Mouse (Mus musculus) naive thymus-derived CD4-positive, alpha-beta T cell, adult 2 months (primary cell): Measurements from ENCODE around the gene Cfl1.

Source experiments
- DNase-seq: peaks from one replicate; pipeline ENCODE4 v3.0.0-alpha.2; 2011; ENCODE audit warnings: low read depth

The Cfl1 gene

DNA sequence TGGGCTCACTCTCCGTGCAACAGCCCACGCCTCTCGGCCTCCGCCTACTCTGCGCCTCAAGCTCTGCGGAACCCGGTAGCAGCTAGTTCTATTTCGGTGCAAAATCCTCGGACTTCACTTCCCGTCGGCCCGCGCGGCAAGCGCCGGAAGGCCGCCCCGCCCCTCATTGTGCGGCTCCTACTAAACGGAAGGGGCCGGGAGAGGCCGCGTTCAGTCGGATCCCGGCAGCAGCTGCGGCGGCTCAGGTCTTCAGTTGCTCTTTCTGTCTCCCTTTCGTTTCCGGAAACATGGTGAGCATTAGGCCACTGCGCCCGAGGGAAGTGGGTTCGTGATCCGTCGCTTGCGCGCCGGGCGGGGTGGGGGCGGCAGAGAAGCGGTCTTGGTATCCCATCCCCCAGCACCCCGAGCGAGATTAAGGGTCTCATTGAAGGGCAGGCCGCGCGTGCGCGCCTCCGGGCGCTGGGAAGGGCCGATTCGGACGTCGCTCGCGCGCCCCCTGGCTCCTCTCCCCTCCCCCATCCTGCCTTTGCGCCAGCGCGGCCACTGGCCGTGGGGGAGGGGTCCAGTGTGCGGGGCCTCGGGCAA is at the start of gene Cfl1:
TSS of gene Cfl1 (plus strand) at position 143 of the 585 bp plus-strand sequence.
- peak; percentile 95 for DNase-seq

DNA sequence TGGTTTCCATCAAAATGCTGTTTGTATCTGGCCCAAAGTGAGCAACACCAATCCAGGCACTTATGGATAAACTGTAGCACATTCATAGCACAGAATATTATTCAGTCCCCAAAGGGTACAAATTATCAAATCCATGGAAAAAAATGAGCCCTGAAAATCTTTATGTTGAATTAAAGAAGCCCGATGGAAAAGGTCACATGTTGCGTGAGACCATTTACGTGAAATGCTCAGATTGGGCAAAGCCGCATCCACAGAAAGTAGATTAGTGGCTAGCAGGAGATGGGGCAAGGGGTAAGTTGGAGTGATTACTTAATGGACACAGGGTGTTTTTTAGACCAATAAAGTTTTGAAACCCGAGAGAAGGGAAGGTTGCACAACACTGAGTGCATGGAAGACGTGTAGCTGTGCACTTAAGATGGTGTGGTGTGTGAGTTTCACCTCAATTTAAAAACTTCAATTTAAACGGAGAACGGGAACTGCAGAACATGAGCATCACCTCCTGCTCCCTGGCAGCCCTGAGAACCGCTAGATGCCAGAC is 45.8 kb upstream of the Cfl1 start:
- DNase-seq = no peak

DNA sequence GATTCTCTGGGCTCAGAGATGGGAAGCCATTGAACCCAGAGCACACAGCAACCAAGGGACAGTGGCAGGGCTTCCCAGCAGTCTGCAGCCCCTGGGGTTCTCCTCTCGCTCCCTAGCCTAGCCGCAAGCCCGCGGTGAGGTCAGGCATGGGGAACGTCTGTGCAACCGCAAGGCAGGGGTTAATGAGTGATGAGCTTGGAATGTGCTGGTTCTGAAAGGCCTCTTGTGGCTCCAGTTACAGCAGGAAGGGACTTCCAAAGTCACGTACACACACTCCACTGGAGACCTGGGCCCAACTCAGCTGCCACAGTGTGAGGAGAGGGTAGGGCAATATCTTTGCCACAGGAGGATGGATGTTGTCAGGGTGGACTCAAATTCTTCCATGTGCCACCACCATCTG is 45.3 kb upstream of the Cfl1 start:
- DNase-seq = no peak

DNA sequence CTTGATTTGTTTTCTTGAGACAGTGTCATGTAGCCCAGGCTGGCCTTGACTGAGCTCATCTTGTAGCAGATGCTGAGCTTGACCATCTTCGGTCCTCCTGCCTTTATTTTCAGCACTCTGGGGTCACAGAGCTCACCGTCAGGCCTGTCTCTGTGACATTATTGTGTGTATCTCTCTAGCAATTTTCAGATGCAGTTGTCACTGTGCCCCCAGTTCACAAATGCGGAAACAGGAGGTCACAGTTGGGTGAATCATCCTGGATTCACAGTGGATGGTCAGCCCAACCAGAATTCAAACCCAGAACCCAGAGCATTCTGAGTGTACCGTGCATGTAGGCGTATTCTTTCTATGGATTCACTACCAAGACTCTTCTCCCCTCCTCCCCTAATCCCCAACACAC is 44.5 kb upstream of the Cfl1 start:
- DNase-seq = no peak

DNA sequence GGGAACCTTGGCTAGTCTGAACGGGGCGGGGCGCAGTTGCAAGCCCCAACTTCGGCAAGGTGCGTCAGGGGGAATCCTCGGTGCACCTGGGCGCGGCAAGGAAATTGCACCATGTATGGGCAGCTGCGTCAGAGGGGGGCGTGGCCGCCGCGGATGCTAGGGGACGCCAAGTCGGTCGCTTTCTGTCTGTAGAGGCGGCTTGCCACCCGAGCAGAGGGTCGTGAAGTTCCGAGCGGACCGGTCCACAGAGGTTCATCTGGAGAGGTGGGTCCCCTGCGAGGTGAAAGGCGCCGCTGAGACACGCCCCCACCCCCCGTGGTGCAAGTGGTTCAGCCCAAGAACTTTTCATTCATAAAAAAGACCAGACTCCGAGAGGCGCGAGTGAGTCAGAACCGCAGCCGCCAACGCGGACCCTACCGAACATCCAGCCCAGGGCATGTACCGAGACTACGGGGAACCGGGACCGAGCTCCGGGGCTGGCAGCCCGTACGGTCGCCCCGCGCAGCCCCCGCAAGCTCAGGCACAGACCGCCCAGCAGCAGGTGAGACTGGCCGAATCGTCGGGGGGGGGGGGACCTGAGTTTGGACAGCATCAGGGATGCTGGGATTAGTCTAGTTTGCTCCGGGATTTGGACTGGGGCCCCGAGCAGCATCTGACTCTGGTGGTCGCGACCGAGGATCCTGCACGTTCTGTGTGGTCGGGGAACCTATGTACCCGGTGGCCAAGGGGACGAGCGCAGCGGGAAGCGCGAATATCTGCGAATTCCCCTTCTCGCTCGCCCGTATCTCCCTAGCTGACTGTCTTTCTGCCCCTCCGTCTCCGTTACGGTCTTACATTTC is 42.5 kb upstream of the Cfl1 start, which contains the start of gene Fosl1:
TSS of gene Fosl1 (plus strand) at position 33 of the 839 bp plus-strand sequence.
- DNase-seq = peak; percentile 92

DNA sequence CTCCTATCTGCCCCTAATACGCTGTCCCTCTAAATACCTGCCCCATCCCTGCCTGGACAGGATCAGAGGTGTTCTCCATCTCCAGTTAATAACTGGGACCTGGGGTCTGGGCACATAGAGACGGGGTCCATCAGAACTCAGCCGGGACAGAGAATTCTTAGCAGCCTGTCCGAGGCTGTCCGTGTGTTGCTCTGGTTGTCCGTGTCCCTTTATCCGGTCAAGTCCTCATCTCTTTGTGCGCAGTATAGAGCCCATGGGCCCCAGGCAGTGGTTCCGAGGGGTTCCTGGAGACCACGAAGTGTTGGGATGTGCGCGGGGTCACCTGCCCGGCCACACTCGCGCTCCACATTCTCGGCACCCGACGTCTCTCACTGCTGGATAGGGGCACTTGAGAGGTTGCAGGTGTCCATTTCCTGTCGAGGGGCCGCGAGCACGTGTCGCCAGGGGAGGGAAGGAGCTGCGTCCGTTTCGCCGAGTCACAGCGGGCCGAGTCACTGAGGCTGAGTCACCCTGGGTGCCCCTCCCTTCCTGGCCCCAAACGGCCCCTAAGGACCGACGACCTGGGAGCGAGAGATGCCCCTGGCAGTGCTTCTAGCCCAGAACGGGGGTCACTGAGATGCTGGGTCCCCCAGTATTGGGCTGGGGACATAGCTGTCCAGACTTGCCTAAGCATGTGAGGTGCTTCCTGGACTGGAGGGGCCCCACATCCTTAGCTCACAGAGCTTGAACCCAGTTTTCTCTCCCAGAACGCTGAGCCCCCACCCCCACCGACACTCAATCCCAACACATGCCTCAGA is 41.7 kb upstream of the Cfl1 start:
- peak; percentile 47 for DNase-seq

DNA sequence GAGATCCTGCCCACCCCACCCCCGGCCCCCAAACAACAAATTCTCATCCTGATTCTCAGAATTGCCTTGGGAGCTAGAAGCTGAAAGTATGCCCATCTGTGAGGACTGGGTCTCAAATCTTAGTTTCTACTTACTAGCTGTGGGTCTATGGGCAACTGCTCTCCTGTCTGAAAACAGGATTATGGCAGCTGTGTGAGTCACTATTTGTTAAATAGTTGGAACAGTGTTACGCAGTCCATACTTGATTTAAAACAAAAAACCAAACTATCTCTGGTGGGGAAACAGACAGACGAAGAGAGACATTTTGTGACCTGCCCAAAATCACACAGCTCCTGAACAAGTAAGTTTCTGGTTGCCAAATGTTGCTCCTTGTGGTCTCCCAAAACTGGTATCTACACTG is 40.6 kb upstream of the Cfl1 start:
- no peak for DNase-seq

DNA sequence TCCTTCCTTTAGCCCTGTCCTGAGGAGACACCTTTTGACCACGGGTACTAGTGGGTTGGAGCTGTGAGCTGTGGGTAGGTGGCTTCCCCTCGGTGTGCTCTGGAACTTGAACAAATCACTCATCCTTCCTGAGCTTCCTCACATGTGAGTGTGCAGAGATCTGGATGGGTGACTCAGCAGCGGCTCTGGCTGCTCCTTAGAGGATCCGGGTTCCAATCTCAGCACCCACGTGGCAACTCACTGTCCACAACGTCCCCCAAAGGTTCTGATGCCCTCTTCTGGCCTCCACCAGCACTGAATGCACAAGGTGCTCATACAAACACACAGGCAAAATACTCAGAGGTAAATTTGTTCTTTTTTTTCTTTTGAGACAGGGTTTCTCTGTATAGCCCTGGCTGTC is 38.5 kb upstream of the Cfl1 start:
- no peak for DNase-seq

DNA sequence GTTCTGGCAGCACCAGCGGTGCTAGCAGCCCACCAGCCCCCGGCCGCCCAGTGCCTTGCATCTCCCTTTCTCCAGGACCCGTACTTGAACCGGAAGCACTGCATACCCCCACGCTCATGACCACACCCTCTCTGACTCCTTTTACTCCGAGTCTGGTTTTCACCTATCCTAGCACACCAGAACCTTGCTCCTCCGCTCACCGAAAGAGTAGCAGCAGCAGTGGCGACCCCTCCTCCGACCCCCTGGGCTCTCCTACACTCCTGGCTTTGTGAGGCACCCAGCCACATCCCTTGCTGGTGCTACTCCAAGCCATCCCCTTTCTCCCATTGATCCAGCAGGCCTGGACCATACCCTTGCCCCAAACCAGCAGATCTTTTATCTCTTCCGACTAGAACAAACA is 35.2 kb upstream of the Cfl1 start:
- DNase-seq = no peak

DNA sequence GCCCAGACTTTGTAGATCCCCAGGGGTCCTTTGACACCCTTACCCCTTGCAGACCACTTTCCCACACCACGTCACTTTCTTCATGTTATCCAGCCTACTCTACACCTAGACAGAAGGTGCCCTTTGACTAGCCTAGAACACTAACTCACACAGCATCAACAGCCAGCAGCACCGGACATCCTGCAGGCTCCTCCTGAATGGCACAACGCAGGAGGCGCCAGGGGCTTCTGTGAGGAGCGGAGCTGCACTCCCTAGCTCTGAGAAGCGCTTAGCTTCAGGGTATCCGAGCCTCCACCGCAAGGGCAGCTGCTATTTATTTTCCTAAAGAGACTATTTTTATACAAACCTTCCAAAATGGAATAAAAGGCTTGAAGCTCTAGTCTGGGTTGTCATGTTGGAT is 34.7 kb upstream of the Cfl1 start:
- DNase-seq = no peak

DNA sequence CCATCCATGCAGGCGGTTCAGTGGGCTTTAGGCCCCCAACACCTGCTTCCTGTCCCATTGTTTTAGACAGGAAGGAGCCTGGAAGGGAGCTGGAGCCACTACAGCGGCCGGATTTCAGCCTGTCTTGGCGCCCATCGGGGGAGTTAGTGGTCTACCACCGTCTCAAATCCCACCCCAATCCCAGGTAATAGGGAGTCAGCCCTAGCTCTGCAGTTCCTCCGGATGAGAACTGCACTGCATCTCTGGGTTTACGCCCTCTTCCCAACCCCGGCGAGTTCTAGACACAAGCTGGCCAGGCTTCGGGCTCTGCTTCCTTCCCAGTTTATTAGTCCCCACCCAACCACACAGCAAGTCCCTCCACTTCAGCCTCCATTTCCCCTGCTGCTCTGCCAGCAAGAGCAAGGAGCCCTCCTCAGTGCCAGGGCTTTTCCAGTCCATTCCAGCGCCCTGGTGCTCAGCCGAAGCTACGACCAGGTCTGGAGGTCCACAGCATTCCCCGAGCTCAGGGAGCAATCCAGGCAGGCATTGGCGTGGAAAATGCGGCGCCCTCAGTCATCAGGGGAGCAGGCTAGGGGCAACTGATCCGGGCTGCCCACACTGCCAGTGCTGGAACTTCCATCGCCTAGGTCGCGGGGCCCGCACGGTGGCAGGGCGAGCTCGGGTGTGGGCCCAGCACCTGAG is 33.9 kb upstream of the Cfl1 start:
- no peak for DNase-seq

DNA sequence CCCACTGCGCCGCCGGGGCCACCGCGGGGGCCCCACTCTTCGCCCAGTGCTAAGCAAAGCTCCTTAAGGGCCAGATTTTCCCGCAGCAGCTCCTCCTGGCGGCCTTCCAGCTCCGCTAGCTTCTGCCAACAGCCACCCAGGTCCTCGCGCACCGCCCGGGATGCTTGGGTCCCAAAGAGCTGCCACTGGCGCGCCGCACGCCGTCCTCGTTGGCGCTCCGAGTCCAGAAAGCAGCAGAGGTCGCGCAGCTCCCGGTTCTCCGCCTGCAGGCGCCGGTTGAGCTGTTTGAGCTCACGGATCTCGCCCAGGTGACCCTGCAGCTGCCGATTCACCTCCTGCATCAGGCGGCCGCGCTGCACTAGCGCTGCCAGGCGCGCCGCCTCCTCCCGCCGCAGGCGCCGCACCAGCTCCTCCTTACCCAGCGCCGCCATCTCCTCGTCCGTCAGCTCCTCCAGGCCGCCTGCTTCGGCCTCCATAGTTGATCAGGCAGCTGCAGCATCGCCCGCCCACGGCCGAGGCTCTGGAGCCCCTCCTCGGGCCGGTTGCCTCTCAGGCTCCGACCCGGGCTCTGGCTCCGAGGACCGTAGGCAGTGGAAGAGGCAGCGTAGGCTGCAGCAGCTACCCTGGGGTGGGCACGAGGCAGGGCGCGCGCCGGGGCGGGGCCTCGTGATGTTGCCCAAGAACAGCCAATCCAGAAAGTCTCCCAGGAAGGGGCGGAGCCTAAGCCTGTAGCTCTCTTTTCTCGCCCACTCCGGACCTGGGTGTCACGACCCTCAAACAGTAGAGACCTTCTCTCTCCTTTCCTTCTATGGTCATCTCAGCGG is 33.1 kb upstream of the Cfl1 start:
- DNase-seq = peak; percentile 94

DNA sequence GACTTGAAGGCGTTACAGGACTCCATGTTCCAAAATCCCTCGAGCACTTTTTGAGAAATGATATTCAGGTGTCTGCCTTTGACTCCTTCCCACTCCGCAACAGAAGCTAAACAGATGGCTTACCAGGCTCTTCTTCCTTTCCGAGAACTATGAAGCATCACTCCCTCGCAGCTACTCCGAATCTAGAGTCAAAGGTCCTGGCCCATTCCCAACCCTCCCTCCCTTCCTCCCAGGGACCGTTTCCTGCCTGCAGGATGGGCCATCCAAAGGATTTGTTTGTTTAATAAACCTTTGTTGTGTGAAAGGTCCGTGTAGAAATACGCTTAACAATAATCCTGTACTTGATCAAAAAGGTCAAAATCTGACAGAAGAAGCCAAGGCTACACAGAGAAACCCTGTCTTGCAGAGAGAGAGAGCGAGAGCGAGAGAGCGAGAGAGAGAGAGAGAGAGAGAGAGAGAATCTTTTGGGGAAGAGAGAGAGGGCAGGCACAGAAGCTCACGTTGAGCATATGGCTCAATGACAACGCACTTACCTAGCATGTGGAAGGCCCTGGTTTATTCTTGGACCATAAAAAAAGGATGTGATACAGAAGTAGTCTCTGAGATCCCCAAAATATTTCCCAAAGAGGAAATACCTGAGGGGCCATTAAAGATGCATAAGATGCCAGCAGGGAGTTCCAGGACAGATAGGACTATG is 32.4 kb upstream of the Cfl1 start, which contains the start of gene Ccdc85b:
TSS of gene Ccdc85b (minus strand) at position 149 of the 697 bp plus-strand sequence.
- no peak for DNase-seq

DNA sequence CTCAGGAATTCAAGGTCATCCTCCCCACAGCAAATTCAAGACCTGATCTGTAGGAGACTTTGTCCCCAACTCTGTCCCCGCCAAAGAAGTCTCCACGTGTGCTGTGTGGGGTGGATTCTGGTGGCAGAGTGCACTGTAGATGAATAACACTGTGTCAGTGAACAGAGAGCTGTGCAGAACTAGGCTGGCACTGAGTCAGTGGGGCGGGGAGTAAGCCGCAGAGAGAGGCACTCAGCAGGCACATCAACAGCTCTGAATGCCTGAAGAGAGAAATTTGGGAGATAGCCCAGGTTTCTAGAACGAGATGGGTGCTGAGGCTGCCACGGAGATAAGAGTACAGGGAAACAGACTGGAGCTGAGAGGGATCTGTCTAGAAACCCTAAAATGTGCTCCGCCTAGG is 31.2 kb upstream of the Cfl1 start:
- DNase-seq = no peak

DNA sequence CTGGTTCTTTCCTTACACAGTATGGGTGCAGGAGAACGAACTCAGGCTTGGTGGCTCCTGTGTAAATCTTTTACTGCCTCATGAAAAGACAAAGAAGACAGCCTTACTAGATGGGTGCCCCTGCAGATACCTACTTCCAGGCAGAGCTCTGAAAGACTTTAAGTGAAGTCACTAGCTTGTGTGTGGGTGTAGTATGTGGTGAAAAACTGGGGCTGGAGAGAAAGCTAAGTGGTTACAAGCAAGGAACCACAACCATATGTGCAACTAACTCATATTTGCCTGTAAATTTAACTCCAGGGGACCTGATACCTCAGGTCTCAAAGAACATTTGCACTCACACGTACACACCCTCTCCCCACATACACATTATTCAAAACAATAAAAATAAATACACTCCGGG is 30.4 kb upstream of the Cfl1 start:
- no peak for DNase-seq

DNA sequence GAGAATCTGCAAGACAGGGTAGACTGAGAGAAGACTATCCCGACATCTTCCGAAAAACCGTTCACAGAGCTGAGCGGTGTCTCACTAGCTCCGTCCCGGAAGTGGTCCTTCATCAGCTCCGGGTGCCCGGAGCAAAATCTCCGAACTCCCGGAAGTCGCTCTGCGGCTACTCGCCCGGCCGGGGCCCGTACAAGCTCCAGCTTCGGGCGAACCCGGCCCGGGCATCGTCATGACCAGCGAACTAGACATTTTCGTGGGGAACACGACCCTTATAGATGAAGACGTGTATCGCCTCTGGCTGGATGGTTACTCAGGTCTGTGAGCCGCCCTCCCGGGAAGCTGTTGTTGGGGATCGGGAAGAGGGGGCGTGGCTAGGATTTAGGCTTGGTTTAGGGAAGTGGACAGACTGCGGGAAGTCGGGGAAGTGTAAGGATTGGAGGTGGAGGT is 29.8 kb upstream of the Cfl1 start, which contains the start of gene Fibp:
TSS of gene Fibp (plus strand) at position 151 of the 447 bp plus-strand sequence.
- peak; percentile 88 for DNase-seq

DNA sequence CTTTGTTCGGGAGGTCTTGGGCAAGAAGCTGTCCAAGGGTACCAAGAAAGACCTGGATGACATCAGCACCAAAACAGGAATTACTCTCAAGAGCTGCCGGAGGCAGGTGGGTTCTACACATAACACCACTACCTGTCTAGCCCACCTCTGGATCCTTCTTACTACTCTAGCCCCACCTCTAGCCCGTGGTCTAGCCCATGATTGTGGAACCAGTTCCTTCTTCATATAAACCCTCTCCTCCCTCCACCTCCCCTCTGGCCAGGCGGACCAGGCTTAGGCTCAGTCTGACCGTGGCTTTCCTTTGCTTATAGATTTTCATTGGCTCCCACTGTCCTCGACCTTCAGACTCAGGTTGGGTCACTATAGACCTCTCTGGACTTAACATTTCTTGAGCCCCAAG is 28.8 kb upstream of the Cfl1 start:
- DNase-seq = no peak

DNA sequence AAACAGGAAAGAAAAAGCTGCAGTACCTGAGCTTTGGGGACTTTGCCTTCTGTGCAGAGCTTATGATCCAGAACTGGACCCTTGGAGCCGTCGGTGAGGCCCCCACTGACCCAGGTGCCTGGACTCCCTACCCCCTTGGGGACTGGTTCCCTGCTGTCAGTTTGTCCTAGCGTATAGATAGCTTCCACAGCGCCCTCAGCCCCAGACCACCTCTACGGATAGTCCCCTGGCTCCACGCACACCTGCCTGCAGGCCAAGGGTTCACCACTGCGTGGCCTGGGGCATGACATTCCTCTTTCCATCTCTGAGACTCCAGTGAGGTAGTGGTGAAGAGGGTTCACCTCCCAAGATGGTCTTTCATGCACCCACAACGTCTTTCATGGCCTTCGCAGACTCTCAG is 27.0 kb upstream of the Cfl1 start:
- no peak for DNase-seq

DNA sequence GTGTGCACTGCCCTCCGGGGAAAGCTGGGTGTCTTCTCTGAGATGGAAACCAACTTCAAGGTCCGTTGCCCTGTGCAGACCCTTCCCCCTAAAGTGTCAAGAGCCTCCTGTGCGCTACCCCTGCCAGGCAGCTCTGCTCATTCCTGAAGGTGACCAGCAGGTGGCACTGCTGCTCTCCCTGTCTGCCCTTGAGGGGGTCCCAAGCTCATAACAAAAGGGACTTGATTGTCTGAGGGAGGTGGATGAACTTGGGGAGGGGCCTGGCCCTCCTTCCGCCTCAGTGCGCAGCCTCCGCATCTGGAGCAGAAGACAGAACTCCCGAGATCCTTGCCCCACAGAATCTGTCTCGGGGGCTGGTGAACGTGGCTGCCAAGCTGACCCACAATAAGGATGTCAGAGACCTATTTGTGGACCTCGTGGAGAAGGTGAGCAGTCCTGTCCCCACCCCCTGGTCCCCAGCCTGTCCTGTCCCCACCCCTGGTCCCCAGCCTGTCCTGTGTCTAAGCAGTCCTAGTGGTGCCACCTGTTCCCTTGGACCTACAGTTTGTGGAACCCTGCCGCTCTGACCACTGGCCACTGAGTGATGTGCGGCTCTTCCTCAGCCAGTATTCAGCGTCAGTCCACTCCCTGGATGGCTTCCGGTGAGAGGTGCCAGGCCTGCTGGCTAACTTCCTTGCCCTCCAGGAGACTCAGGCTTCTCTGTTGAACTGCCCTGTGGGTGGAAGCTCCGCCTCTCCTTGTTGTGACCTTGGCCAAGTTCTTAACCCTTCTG is 26.3 kb upstream of the Cfl1 start:
- peak; percentile 73 for DNase-seq
